Mouse (Mus musculus) thymus, adult 2 months (tissue): ENCODE results near the gene Plxnb2.

Experiments used
- CTCF ChIP-seq: fragments of 200-500 bp; IDR thresholded peaks from 2 replicates; pipeline ENCODE4 v1.5.1; 2012; ENCODE audit warnings: mild to moderate bottlenecking, control low read depth, low read length, moderate library complexity, borderline replicate concordance; ENCODE audit not compliant: control insufficient read depth, poor library complexity, insufficient read depth; ENCODE audit errors: extremely low read depth
- POLR2A ChIP-seq: fragments of 200-500 bp; IDR thresholded peaks from 2 replicates; pipeline ENCODE4 v1.6.1; 2012; ENCODE audit warnings: mild to moderate bottlenecking, low read length, control low read depth, moderate library complexity; ENCODE audit not compliant: control insufficient read depth, poor library complexity, insufficient read depth; ENCODE audit errors: extremely low read depth

GRCm38 (mm10) chr15:89123595-89123994, 57.0 kb downstream of the Plxnb2 start:
- TF ChIP-seq POLR2A (no peak), CTCF (no peak)
